Mouse (Mus musculus): ENCODE data around the gene Zfp868. TPM values are rescaled to one million over a fixed set of nuclear protein-coding genes. Genes with fewer than 3 reads are reported as not detected.
"Not testable (repeated sequence)": the region's sequence is repeated elsewhere in the genome, so short reads cannot be mapped to it uniquely, and the experiment has no call there.

Zfp868 gene
- polyA plus RNA-seq, 1 experiment from 2014 or later, result 42.7 TPM

- no peaks in the 10 kb centered on the region for H3K27me3 ChIP-seq (ENCODE audit: control insufficient read depth, insufficient read depth, low read length)
- no peaks in the 10 kb centered on the region for H3K4me1 ChIP-seq (ENCODE audit: control insufficient read depth, insufficient read depth, low read length)
- ATAC-seq (ENCODE audit: low FRiP score) (peak; percentile 63; the same call in 1 of the 2 replicates), DNase-seq (ENCODE audit: low spot score, missing footprints) (peak; percentile 94)
- H3K4me3 ChIP-seq (ENCODE audit: low read depth, low read length), result peak overlapping the region; percentile 29
- H3K36me3 ChIP-seq (ENCODE audit: control insufficient read depth, insufficient read depth, low read length), result no peaks in the 10 kb centered on the region
- no peaks in the 10 kb centered on the region for H3K9me3 ChIP-seq (ENCODE audit: control insufficient read depth, low read length)
- WGBS, result 2% methylated on average over 54 of the region's 54 CpGs
- peak overlapping the region; percentile 46 for H3K4me2 ChIP-seq
- no peak overlapping the region for H3K27ac ChIP-seq (ENCODE audit: low read depth, low read length)
- H3K9ac ChIP-seq (ENCODE audit: low read length), result peak overlapping the region; percentile 60
Measured at GRCm38 (mm10) chr8:69584611-69585202, 40.6 kb downstream of the Zfp868 start.

GRCm38 (mm10) chr8:69584201-69584600, 41.1 kb downstream of the Zfp868 start:
- peak overlapping the region; percentile 29 for H3K4me3 ChIP-seq (ENCODE audit: low read depth, low read length)
- H3K36me3 ChIP-seq (ENCODE audit: control insufficient read depth, insufficient read depth, low read length); DNase-seq (ENCODE audit: low spot score, missing footprints); H3K4me1 ChIP-seq (ENCODE audit: control insufficient read depth, insufficient read depth, low read length); H3K9me3 ChIP-seq (ENCODE audit: control insufficient read depth, low read length); ATAC-seq (ENCODE audit: low FRiP score); H3K27ac ChIP-seq (ENCODE audit: low read depth, low read length); H3K27me3 ChIP-seq (ENCODE audit: control insufficient read depth, insufficient read depth, low read length): not testable (repeated sequence)
- 15% methylated on average over 7 of the region's 7 CpGs for WGBS
- H3K4me2 ChIP-seq, result peak overlapping the region; percentile 46
- peak overlapping the region; percentile 60 for H3K9ac ChIP-seq (ENCODE audit: low read length)

Other genes with a start within 250 kb of the Zfp868 start
- not detected in 2 replicates for gene Gm9495, start 172.0 kb downstream of the Zfp868 start, polyA plus RNA-seq (2014; fragmentation: Nextera tagmentation; extraction: Ambion mirVana)
- not detected in 2 replicates for gene Gm7697, start 102.6 kb downstream of the Zfp868 start, polyA plus RNA-seq (2014; fragmentation: Nextera tagmentation; extraction: Ambion mirVana)
- gene Zfp964, start 28.9 kb upstream of the Zfp868 start, polyA plus RNA-seq (2014; fragmentation: Nextera tagmentation; extraction: Ambion mirVana), result 2.4 and 3.0 TPM in 2 replicates
- 34.9 and 38.6 TPM in 2 replicates for gene Zfp869, start 85.2 kb upstream of the Zfp868 start, polyA plus RNA-seq (2014; fragmentation: Nextera tagmentation; extraction: Ambion mirVana)
- gene Zfp963, start 124.4 kb upstream of the Zfp868 start, polyA plus RNA-seq (2014; fragmentation: Nextera tagmentation; extraction: Ambion mirVana), result 6.7 and 7.0 TPM in 2 replicates
- gene Gm20422, start 149.3 kb upstream of the Zfp868 start, polyA plus RNA-seq (2014; fragmentation: Nextera tagmentation; extraction: Ambion mirVana), result 1.4 and 1.6 TPM in 2 replicates
- 33.8 and 40.7 TPM in 2 replicates for gene Atp13a1, start 165.6 kb upstream of the Zfp868 start, polyA plus RNA-seq (2014; fragmentation: Nextera tagmentation; extraction: Ambion mirVana)
- 41.5 and 42.2 TPM in 2 replicates for gene Zfp866, start 165.6 kb upstream of the Zfp868 start, polyA plus RNA-seq (2014; fragmentation: Nextera tagmentation; extraction: Ambion mirVana)
- gene Gmip, start 183.1 kb upstream of the Zfp868 start, polyA plus RNA-seq (2014; fragmentation: Nextera tagmentation; extraction: Ambion mirVana), result 7.8 TPM in 2 replicates
- 0.72 and 1.2 TPM in 2 replicates for gene Lpar2, start 196.9 kb upstream of the Zfp868 start, polyA plus RNA-seq (2014; fragmentation: Nextera tagmentation; extraction: Ambion mirVana)
- 33.9 and 39.1 TPM in 2 replicates for gene Pbx4, start 206.9 kb upstream of the Zfp868 start, polyA plus RNA-seq (2014; fragmentation: Nextera tagmentation; extraction: Ambion mirVana)